Mouse (Mus musculus): Measurements from ENCODE around the gene Pgf.

DNA sequence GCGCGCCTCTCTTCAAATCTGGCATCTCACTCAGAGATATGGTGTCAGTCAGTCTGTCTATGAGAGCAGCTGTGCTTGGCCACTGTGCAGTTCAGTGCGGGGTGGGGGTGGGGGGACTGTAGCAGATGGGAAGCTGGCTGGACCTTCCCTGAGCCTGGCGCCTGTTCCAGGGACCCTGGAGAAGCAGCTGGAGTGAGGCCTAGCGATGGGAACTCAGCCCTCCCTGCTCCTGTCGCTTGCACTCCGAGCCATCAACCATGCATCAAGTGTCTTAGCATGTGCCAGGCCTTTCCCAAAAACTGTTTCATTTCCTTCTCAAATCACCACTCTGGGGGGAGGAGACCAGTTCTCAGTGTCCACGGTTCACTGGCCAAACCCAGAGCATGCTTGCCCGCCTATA is 32.0 kb downstream of the Pgf start:
- TF ChIP-seq CTCF (conservative IDR thresholded peaks at IDR 0.05; ENCODE audit: low read length) (no peak), POU5F1 (IDR thresholded peaks at IDR 0.05; ENCODE audit: borderline replicate concordance, low read length) (no peak), NANOG (IDR thresholded peaks at IDR 0.05; ENCODE audit: borderline replicate concordance, low read length) (no peak)

Measured in E14TG2a.4 (cell line).